Mouse (Mus musculus) CD8-positive naive resting alpha-beta T cell, adult 2 months (primary cell): ENCODE results near the gene Wfdc15b.

Source experiments
- DNase-seq, 2 experiments: peaks; one replicate each; pipeline ENCODE4 v3.0.0; 2022; ENCODE audit warnings: low read depth in 2 of 2, low spot score in 2 of 2

Wfdc15b gene

DNA sequence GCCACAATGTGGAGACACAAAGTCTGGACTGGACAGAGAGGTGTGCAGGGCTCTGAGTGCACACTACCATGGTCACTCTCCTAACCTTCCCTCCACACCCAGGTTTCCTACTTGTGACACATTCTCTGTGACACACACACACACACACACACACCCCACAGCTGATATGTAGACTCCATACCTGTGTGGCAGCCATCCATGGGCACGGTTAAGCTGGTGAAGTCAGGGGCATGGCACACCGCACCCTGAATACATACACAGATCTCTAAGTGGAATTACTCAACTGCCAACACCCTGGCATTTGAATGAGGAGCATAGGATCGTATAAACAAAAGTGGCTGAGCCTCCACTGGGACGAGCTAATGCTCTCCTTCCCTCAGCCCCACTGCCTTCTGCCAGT lies 40.7 kb downstream of the Wfdc15b start:
- no peak for DNase-seq

DNA sequence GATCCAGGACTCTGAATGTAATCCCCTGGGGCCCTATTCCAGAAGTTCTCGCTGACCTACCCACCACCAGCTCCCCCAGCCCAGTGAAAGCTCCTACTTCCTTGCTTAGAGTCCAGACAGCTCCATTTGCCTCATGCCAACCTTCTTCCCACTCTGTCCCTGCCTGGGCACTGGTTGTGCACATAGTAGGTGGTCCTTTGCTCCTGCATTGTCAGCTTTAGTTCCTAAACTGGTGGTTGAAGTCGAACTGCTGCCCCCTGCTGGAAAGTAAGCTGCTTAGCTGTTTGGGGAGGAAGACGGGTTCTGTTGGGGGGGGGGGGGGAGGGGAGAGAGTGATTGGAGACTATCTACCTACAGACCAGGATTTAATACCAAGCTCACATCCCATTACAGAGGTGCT lies 41.3 kb downstream of the Wfdc15b start:
- DNase-seq, result peak in 1 of 2 experiments; percentile 28

DNA sequence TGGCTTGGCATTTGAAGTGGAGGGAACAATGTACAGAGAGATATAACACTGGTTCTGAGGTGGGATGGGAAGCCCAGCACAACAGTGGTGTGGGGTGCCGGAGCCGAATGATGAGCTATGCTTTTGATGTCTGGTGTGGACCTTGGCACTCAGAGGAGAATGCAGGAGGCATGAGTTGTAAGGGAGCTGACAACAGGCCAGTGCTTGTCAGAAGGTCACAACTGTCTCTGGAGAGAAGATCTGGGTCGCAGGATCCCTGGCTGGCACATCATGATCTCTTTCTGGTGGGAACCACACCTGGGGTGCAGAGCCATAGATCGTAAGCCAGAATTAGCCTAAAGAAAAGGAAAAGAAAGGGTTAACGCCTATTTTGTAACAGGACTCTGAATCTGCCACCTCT lies 43.6 kb downstream of the Wfdc15b start:
- no peak for DNase-seq

DNA sequence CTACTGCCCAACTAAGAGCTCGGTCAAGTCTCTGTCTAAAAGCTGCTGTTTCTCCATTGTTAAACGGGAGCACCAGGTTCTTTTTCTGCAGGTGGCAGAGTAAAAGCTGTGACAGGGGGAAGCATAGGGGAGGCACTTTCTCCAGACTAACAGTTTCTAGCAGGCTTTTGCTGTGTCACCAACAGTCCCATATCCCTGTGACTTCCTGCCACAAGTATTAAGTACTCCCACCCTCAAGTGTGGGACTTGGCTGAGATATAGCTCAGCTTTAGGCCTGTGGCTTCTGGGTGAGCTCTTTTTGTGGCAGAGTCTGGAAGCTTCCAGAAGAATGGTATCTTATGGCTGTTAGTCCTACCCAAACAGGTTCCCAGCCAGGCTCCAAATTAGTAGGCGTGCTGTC lies 45.6 kb downstream of the Wfdc15b start:
- no peak for DNase-seq

DNA sequence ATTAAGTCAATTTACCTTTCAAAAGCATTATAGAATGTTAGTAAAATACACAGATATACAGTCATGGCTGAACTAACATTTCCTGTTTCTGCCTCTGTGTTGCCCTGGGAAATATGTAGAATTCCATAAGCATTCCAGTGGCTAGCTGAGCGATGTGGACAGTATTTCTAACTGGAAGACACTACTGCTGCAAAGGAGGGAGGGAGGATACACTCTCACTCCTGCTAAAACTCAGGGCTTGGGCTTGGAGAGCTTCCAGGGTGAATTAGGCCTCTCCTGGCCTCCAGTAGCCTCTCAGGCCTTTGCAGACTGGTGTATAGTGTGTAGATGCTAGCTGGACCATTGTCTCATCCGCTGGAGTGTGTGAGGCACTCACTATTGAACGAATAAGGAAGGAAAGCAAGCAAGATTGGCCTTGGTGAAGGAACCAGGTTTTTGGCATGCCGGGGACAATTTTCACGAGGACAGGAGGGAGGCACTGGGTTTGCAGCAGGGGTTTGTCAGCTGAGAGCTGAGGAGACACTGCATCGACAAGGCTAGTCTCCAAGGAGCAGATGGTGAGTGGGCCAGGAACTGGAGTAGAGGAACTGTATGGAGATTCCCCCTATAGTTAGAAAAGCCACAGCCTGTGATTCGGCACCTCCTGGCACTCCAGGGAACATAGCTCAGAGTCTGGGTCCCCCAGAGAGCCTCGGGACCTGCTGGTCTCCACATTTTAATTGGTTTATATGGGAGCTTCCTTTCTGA lies 46.6 kb downstream of the Wfdc15b start:
- no peak for DNase-seq

DNA sequence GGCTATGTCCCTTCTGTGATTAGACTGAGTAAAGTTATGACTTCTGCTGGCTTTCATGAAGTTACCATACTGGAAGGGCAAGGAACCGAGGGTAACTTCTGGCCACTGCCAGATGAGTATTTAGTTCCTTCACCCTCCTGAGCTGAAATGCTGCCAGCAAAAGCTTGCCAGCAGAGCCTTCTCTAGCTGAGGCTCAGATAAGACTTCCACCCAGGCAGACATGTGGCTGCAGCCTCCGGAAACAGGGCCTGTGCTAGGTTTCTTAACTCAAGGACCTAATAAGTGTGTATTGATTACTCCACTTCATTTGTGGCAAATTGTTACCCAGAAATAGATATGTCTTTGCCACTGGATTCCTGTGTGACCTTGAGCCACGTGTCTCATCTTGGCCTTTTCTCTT lies 48.1 kb downstream of the Wfdc15b start:
- no peak for DNase-seq

DNA sequence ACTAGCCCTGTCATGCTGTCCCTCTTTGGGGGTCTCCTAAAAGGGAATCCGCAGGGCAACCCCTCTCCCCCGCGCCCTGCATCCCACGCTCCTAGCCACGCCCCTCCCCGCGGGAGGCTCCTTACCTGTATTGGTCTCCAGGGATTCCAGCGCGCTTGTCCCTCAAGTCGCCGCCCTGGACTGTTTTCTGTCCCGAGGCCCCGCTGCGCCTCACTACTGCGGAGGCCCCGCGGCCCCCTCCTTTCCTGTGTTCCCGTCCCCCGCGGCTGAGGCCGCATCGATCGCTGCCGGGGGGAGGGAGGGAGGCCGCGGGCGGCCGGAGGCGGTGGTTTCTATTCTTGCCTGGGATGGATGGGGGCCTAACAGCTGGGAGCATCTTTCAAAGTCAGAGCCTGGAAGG lies 50.6 kb downstream of the Wfdc15b start, which contains the start of gene Kcns1:
Kcns1 (minus strand) TSS at position 212 of the 400 bp plus-strand sequence.
- no peak for DNase-seq

DNA sequence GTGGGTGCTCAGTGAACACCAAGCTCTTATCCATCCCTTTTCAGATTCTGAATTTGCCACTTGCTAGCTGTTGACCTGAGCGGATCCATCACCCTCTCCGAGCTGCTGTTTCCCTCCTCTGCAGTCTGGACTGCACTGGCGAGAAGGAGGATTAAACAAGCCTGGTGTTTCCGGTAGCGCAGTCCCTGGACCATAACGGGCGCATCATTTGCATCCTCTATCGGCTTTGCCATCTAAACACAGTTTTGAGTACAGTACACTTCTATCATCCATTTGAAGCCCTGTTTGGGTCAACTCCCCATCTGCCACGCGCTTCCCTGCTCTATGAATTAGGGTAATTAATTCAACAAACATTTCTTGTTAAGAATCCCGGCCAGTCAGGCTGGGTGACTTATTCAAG lies 51.1 kb downstream of the Wfdc15b start:
- DNase-seq, result no peak

DNA sequence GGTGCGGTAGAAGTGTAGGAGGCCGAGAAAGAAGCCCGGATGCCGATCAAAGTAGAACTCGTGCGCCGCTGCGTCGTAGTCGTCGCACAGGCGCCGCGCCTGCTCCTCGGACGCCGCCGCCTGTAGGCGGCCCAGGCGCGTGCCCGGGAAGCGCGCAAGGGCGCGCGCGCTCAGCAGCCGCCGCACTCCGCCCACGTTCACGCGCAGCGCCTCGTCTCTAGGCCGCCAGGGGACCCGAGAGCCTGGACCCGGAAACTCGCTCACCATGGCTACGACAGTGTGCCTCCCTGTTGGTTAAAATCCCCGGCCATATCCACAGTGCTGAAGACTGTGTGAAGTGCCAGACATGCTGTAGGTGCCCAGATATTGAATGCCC lies 52.9 kb downstream of the Wfdc15b start:
- no peak for DNase-seq

DNA sequence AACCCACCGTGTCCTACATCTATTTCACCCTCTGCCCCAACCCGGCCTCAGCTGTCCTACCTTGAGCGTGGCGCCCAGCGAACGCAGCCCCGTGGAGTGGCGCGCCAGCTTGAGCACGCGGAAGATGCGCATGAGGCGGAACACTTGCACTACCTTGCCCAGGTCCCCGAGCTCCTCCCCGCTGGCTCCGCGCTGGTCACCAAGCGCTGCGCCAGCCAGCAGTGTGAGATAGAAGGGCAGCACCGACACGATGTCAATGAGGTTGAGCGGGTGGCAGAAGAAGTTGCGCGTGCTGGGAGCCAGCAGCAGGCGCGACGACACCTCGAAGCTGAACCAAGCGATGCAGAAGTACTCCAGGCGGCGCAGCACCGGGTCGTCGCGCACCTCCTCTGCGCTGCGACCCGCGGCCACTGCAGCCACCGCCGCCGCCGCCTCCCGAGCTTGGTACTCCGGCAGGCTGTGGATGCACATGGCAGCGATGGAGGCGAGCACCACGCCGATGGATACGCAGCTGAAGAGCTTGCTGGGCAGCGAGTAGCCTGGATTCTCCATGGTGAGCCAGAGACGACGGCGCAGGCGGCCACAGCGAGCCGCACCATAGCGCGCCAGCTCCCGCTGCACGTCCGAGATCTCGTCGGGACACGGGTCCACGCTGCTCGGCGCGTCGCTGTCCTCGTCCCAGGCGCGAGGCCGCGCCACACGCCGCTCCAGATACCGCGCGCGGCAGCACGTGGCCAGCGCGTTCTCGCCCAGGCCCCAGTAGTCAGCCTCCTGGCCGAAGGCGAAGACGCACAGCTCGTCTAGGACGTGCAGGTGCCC lies 53.5 kb downstream of the Wfdc15b start:
- no peak for DNase-seq

DNA sequence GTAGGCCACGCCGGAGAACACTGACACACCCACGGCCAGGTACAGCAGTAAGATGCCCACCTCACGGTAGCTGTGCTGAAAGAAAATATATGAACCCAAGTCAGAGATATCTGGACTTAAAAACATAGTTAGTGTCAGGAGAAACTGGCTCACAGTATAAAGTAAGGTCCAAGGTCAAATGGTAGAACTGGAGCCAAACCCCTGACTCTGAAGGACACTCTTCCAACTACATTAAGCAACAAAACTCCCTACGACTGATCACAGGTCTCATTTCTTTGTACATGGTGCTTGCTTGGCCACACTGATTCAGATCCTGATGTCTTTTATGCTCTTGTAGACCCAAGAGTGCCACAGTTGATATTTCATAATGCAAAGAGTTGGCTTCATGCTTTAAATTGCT lies 56.5 kb downstream of the Wfdc15b start:
- DNase-seq, result no peak
